Mouse (Mus musculus): ENCODE measurements at regions not wholly inside any gene's neighbourhood (a gene's known extent, or its start where the extent isn't known, plus 50 kb on each side); places are given as distances from the start of the nearest gene placed in this dataset.
"Not testable (repeated sequence)": the region's sequence is repeated elsewhere in the genome, so short reads cannot be mapped to it uniquely, and the experiment has no call there.

GRCm38 (mm10) chr4:22699561-22699960, 211.4 kb upstream of the Pou3f2 start:
- Histone ChIP-seq H3K9me3 (ENCODE audit: control insufficient read depth, low read length) (no peaks in the 10 kb centered on the region), H3K4me3 (ENCODE audit: low read depth, low read length) (no peak overlapping the region), H3K27ac (ENCODE audit: low read depth, low read length) (no peak overlapping the region), H3K4me2 (ENCODE audit: low read depth) (no peak overlapping the region), H3K36me3 (ENCODE audit: control insufficient read depth, insufficient read depth, low read length) (no peaks in the 10 kb centered on the region), H3K27me3 (ENCODE audit: control insufficient read depth, insufficient read depth, low read length) (no peaks in the 10 kb centered on the region), H3K9ac (ENCODE audit: low read length) (no peak overlapping the region), H3K4me1 (ENCODE audit: control insufficient read depth, insufficient read depth, low read length) (no peaks in the 10 kb centered on the region)
- DNase-seq (ENCODE audit: low spot score) = no peak
- 90% methylated on average over 12 of the region's 12 CpGs for WGBS
- no peak for ATAC-seq (ENCODE audit: insufficient read depth, low FRiP score, low TSS enrichment)

GRCm38 (mm10) chr4:22667733-22668381, 179.7 kb upstream of the Pou3f2 start:
- WGBS = 1% methylated on average over 7 of the region's 7 CpGs
- Histone ChIP-seq H3K4me2 (ENCODE audit: low read depth) (peak overlapping the region; percentile 1; the same call in 1 of the 2 replicates), H3K9ac (ENCODE audit: low read length) (no peak overlapping the region), H3K36me3 (ENCODE audit: control insufficient read depth, insufficient read depth, low read length) (no peaks in the 10 kb centered on the region), H3K27ac (ENCODE audit: low read depth, low read length) (0 out of 2 replicates have a peak overlapping the region, but pooled peaks have one; percentile 20), H3K9me3 (ENCODE audit: control insufficient read depth, low read length) (no peaks in the 10 kb centered on the region), H3K27me3 (ENCODE audit: control insufficient read depth, insufficient read depth, low read length) (no peaks in the 10 kb centered on the region), H3K4me3 (ENCODE audit: low read depth, low read length) (no peak overlapping the region), H3K4me1 (ENCODE audit: control insufficient read depth, insufficient read depth, low read length) (peaks cover 4% of the 10 kb centered on the region; the same call in 1 of the 2 replicates)
- DNase-seq (ENCODE audit: low spot score) (peak; percentile 54), ATAC-seq (ENCODE audit: insufficient read depth, low FRiP score, low TSS enrichment) (peak; percentile 74)

GRCm38 (mm10) chr4:22645616-22646015, 157.4 kb upstream of the Pou3f2 start:
- Histone ChIP-seq H3K36me3 (ENCODE audit: control insufficient read depth, insufficient read depth, low read length) (no peaks in the 10 kb centered on the region), H3K4me2 (ENCODE audit: low read depth) (no peak overlapping the region), H3K4me3 (ENCODE audit: low read depth, low read length) (no peak overlapping the region), H3K9me3 (ENCODE audit: control insufficient read depth, low read length) (no peaks in the 10 kb centered on the region), H3K27me3 (ENCODE audit: control insufficient read depth, insufficient read depth, low read length) (no peaks in the 10 kb centered on the region), H3K27ac (ENCODE audit: low read depth, low read length) (no peak overlapping the region), H3K4me1 (ENCODE audit: control insufficient read depth, insufficient read depth, low read length) (no peaks in the 10 kb centered on the region), H3K9ac (ENCODE audit: low read length) (no peak overlapping the region)
- ATAC-seq (ENCODE audit: insufficient read depth, low FRiP score, low TSS enrichment) (no peak), DNase-seq (ENCODE audit: low spot score) (peak; percentile 18)
- WGBS = 62% methylated on average over 3 of the region's 3 CpGs

- H3K9ac ChIP-seq (ENCODE audit: low read length) = no peak overlapping the region
- no peak for ATAC-seq (ENCODE audit: insufficient read depth, low FRiP score, low TSS enrichment)
- H3K4me1 ChIP-seq (ENCODE audit: control insufficient read depth, insufficient read depth, low read length) = no peaks in the 10 kb centered on the region
- no peak for DNase-seq (ENCODE audit: low spot score)
- no peak overlapping the region for H3K27ac ChIP-seq (ENCODE audit: low read depth, low read length)
- no peaks in the 10 kb centered on the region for H3K36me3 ChIP-seq (ENCODE audit: control insufficient read depth, insufficient read depth, low read length)
- no peaks in the 10 kb centered on the region for H3K27me3 ChIP-seq (ENCODE audit: control insufficient read depth, insufficient read depth, low read length)
- no peaks in the 10 kb centered on the region for H3K9me3 ChIP-seq (ENCODE audit: control insufficient read depth, low read length)
- WGBS = 69% methylated on average over 2 of the region's 2 CpGs
- no peak overlapping the region for H3K4me2 ChIP-seq (ENCODE audit: low read depth)
- H3K4me3 ChIP-seq (ENCODE audit: low read depth, low read length) = no peak overlapping the region
Measured at GRCm38 (mm10) chr4:22608922-22609321, 120.8 kb upstream of the Pou3f2 start.

GRCm38 (mm10) chr4:22602164-22602563, 114.0 kb upstream of the Pou3f2 start:
- not testable (repeated sequence) for H3K36me3 ChIP-seq (ENCODE audit: control insufficient read depth, insufficient read depth, low read length); H3K9me3 ChIP-seq (ENCODE audit: control insufficient read depth, low read length); H3K27me3 ChIP-seq (ENCODE audit: control insufficient read depth, insufficient read depth, low read length); H3K9ac ChIP-seq (ENCODE audit: low read length); H3K27ac ChIP-seq (ENCODE audit: low read depth, low read length); H3K4me2 ChIP-seq (ENCODE audit: low read depth); H3K4me1 ChIP-seq (ENCODE audit: control insufficient read depth, insufficient read depth, low read length); ATAC-seq (ENCODE audit: insufficient read depth, low FRiP score, low TSS enrichment); DNase-seq (ENCODE audit: low spot score); H3K4me3 ChIP-seq (ENCODE audit: low read depth, low read length)

GRCm38 (mm10) chr4:22587162-22587561, 99.0 kb upstream of the Pou3f2 start:
- Histone ChIP-seq H3K9ac (ENCODE audit: low read length) (no peak overlapping the region), H3K27me3 (ENCODE audit: control insufficient read depth, insufficient read depth, low read length) (no peaks in the 10 kb centered on the region), H3K4me3 (ENCODE audit: low read depth, low read length) (no peak overlapping the region), H3K4me1 (ENCODE audit: control insufficient read depth, insufficient read depth, low read length) (no peaks in the 10 kb centered on the region), H3K9me3 (ENCODE audit: control insufficient read depth, low read length) (no peaks in the 10 kb centered on the region), H3K4me2 (ENCODE audit: low read depth) (no peak overlapping the region), H3K36me3 (ENCODE audit: control insufficient read depth, insufficient read depth, low read length) (no peaks in the 10 kb centered on the region), H3K27ac (ENCODE audit: low read depth, low read length) (no peak overlapping the region)
- ATAC-seq (ENCODE audit: insufficient read depth, low FRiP score, low TSS enrichment) (no peak), DNase-seq (ENCODE audit: low spot score) (no peak)

- H3K36me3 ChIP-seq (ENCODE audit: control insufficient read depth, insufficient read depth, low read length) = no peaks in the 10 kb centered on the region
- H3K9ac ChIP-seq (ENCODE audit: low read length) = no peak overlapping the region
- 65% methylated on average over 2 of the region's 2 CpGs for WGBS
- H3K4me2 ChIP-seq (ENCODE audit: low read depth) = no peak overlapping the region
- no peak for DNase-seq (ENCODE audit: low spot score)
- H3K9me3 ChIP-seq (ENCODE audit: control insufficient read depth, low read length) = no peaks in the 10 kb centered on the region
- H3K4me1 ChIP-seq (ENCODE audit: control insufficient read depth, insufficient read depth, low read length) = no peaks in the 10 kb centered on the region
- no peak overlapping the region for H3K27ac ChIP-seq (ENCODE audit: low read depth, low read length)
- no peak overlapping the region for H3K4me3 ChIP-seq (ENCODE audit: low read depth, low read length)
- ATAC-seq (ENCODE audit: insufficient read depth, low FRiP score, low TSS enrichment) = 0 out of 2 replicates have a peak, but pooled peaks have one; percentile 18
- no peaks in the 10 kb centered on the region for H3K27me3 ChIP-seq (ENCODE audit: control insufficient read depth, insufficient read depth, low read length)
Measured at GRCm38 (mm10) chr4:22565959-22566358, 77.8 kb upstream of the Pou3f2 start.

- Histone ChIP-seq H3K4me1 (ENCODE audit: control insufficient read depth, insufficient read depth, low read length) (no peaks in the 10 kb centered on the region), H3K27ac (ENCODE audit: low read depth, low read length) (no peak overlapping the region), H3K4me3 (ENCODE audit: low read depth, low read length) (no peak overlapping the region), H3K36me3 (ENCODE audit: control insufficient read depth, insufficient read depth, low read length) (no peaks in the 10 kb centered on the region), H3K27me3 (ENCODE audit: control insufficient read depth, insufficient read depth, low read length) (no peaks in the 10 kb centered on the region), H3K9me3 (ENCODE audit: control insufficient read depth, low read length) (no peaks in the 10 kb centered on the region), H3K9ac (ENCODE audit: low read length) (no peak overlapping the region), H3K4me2 (ENCODE audit: low read depth) (no peak overlapping the region)
- DNase-seq (ENCODE audit: low spot score) = peak; percentile 24
- peak; percentile 60; the same call in 1 of the 2 replicates for ATAC-seq (ENCODE audit: insufficient read depth, low FRiP score, low TSS enrichment)
- 51% methylated on average over 10 of the region's 10 CpGs for WGBS
Measured at GRCm38 (mm10) chr4:22564532-22564931, 76.4 kb upstream of the Pou3f2 start.
